Mouse (Mus musculus) limb, embryonic 10.5 days (tissue): ENCODE measurements around the gene Thumpd2. TPM values are rescaled to one million over a fixed set of nuclear protein-coding genes. Genes with fewer than 3 reads are reported as not detected.
A peak's percentile ranks its signal among the peaks of the same experiment; 100 is the strongest.

ENCODE experiments used
- DNase-seq: peaks from one replicate; pipeline ENCODE4 v3.0.0-alpha.2; 2017; ENCODE audit warnings: low spot score
- H3K27ac ChIP-seq: fragments of 300-500 bp; sonication (generic); 2 replicates; pipeline ENCODE4 v1.5.1; 2016; ENCODE audit warnings: mild to moderate bottlenecking
- H3K27me3 ChIP-seq: fragments of 300-500 bp; sonication (generic); 2 replicates; pipeline ENCODE4 v1.6.1; 2016; ENCODE audit warnings: low read depth, mild to moderate bottlenecking; ENCODE audit not compliant: poor library complexity, severe bottlenecking
- H3K36me3 ChIP-seq: fragments of 300-500 bp; sonication (generic); 2 replicates; pipeline ENCODE4 v1.6.1; 2016; ENCODE audit warnings: mild to moderate bottlenecking, moderate library complexity
- H3K4me1 ChIP-seq: fragments of 300-500 bp; sonication (generic); 2 replicates; pipeline ENCODE4 v1.6.1; 2016
- H3K4me3 ChIP-seq: fragments of 300-500 bp; sonication (generic); 2 replicates; pipeline ENCODE4 v1.5.1; 2016; ENCODE audit warnings: mild to moderate bottlenecking, moderate library complexity
- H3K9me3 ChIP-seq: fragments of 300-500 bp; sonication (generic); replicated peaks from 2 replicates; pipeline ENCODE4 v1.6.1; 2016; ENCODE audit warnings: mild to moderate bottlenecking
- WGBS: fragments of 180-500 bp; shearing (Covaris S2); methylation state at CpG from one replicate; pipeline ENCODE4 v1.1.7; 2016; 5-methylcytosine and 5-hydroxymethylcytosine counted together
- polyA plus RNA-seq: library from polyadenylated mRNA; unstranded; fragments of >200 nt; fragmentation: Nextera tagmentation; extraction: Ambion mirVana; gene quantifications from 2 replicates; pipeline ENCODE4 v1.2.1, GENCODE M21; 2016

Gene Thumpd2
- polyA plus RNA-seq, 1 experiment from 2014 or later, result 15.3 TPM

DNA sequence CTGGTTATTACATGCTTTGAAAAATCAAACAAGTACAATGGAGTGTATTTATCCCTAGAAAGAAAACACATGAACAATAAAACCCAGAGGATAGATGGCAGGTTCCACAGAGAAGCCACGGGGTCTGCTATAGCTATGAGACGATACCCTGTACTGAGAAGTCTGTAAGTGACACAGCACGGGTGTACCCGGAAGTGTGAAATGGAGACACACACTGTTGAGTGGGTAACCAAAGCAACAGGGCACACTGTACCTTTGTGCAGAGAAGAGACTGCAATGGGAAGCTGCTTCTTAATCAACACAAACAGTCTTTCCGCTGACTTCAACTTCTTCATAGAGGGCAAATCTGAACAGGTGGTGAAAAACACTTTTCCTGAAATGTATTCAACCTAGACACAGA is 9.4 kb downstream of the Thumpd2 start:
- no peak overlapping the region for H3K27ac ChIP-seq
- H3K9me3 ChIP-seq, result no peaks in the 10 kb centered on the region
- no peak overlapping the region for H3K4me3 ChIP-seq
- peaks cover 44% of the 10 kb centered on the region for H3K36me3 ChIP-seq
- no peak for DNase-seq
- no peaks in the 10 kb centered on the region for H3K4me1 ChIP-seq
- H3K27me3 ChIP-seq, result no peaks in the 10 kb centered on the region
- 90% methylated on average over 5 of the region's 5 CpGs for WGBS

DNA sequence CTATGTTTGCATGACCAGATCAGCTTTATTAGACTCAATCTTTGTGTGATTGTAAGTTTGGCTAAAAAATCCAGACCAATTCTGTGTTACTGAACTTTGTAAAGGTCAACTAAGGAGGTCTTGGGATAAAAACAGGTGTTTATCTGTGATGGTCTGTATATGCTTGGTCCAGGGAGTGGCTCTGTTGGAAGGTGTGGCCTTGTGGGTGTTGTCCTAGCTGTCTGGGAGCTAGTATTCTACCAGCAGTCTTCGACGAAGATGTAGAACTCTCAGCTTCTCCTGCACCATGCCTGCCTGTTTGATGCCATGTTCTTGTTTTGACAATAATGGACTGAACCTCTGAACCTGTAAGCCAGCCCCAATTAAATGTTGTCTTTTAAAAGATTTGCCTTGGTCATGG is 11.6 kb downstream of the Thumpd2 start:
- no peaks in the 10 kb centered on the region for H3K27me3 ChIP-seq
- WGBS, result 95% methylated on average over 2 of the region's 2 CpGs
- H3K27ac ChIP-seq, result no peak overlapping the region
- H3K9me3 ChIP-seq, result no peaks in the 10 kb centered on the region
- DNase-seq, result no peak
- peaks cover 56% of the 10 kb centered on the region for H3K36me3 ChIP-seq
- H3K4me3 ChIP-seq, result no peak overlapping the region
- peaks cover 4% of the 10 kb centered on the region for H3K4me1 ChIP-seq

DNA sequence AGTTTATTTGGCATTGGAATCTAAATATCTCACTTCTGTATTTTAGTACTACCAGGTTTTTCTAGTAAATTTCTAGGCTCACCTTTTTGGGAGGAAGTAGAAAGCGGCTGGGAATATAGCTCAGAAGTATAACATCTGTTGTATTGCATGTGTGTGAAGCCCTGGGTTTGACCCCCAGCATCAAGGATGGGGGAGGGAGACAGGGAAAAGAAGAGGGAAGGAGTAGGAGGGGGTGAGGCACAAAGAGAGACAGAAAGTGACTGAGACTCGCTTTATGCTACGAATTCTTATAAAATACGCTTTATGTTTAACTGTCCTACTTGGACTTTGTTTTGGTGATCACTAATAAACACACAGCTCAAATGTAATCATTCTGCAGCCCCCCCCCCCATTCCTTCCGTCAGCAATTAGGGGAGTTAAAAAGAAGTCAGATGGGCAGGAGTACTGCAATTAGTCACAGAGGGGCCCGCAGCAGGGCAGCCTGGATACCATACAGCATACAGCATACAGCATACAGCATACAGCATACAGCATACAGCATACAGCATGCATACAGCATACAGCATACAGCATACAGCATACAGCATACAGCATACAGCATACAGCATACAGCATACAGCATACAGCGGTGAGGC is 16.8 kb downstream of the Thumpd2 start:
- Histone ChIP-seq H3K4me3 (no peak overlapping the region), H3K36me3 (peaks cover 65% of the 10 kb centered on the region), H3K4me1 (peaks cover 8% of the 10 kb centered on the region), H3K27ac (no peak overlapping the region), H3K27me3 (no peaks in the 10 kb centered on the region), H3K9me3 (no peaks in the 10 kb centered on the region)
- DNase-seq, result no peak
- WGBS, result 73% methylated on average over 7 of the region's 7 CpGs

GRCm38 (mm10) chr17:81045525-81046150 is 19.2 kb downstream of the Thumpd2 start:
- Histone ChIP-seq H3K27me3 (no peaks in the 10 kb centered on the region), H3K27ac (no peak overlapping the region), H3K4me3 (no peak overlapping the region), H3K36me3 (peaks cover 62% of the 10 kb centered on the region), H3K4me1 (peaks cover 8% of the 10 kb centered on the region), H3K9me3 (no peaks in the 10 kb centered on the region)
- DNase-seq, result no peak
- WGBS, result 93% methylated on average over 9 of the region's 9 CpGs

DNA sequence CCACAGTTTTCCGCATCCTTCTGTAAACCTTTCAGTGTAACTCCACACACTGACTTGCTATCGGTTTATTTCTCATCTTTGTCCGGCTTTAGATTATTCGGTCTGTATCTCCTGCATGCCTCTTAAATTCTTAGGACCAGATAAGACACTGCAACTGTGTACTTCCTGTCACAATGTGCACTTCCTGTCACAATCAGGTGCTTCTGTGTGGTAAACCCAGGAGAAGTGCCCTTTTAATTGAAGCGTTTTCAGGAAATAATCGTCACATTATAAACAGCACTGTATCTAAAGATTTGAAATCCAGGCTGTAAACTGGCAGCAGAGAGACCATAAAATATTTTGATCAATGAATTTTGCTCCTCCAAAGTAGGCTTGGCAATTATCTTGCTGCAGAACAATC is 19.8 kb downstream of the Thumpd2 start:
- WGBS, result 97% methylated on average over 6 of the region's 6 CpGs
- H3K4me3 ChIP-seq, result no peak overlapping the region
- H3K27me3 ChIP-seq, result no peaks in the 10 kb centered on the region
- H3K4me1 ChIP-seq, result peaks cover 8% of the 10 kb centered on the region
- H3K9me3 ChIP-seq, result no peaks in the 10 kb centered on the region
- peaks cover 62% of the 10 kb centered on the region for H3K36me3 ChIP-seq
- no peak for DNase-seq
- H3K27ac ChIP-seq, result no peak overlapping the region

DNA sequence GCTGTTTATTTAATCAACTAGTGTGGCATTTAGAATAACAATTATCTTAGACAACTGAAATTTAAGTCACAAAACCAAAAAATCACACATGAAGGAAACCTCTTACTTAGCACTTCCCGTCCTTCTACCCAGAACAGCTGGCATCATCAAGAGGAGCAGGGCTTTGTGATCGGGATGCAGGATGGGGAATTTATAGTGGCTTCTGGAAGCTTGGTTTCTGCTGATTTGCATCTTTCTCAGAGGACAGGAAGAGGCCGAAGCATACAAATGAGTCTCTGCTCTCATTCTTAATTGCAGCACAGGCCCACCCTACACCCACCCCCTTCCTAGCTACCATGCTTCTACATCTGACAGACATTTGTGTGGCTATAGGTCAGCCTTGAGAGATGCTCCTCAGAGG is 20.5 kb downstream of the Thumpd2 start:
- no peak for DNase-seq
- Histone ChIP-seq H3K27me3 (no peaks in the 10 kb centered on the region), H3K27ac (no peak overlapping the region), H3K4me1 (peaks cover 8% of the 10 kb centered on the region), H3K9me3 (no peaks in the 10 kb centered on the region), H3K36me3 (peaks cover 64% of the 10 kb centered on the region), H3K4me3 (no peak overlapping the region)
- WGBS, result 89% methylated on average over 3 of the region's 3 CpGs

DNA sequence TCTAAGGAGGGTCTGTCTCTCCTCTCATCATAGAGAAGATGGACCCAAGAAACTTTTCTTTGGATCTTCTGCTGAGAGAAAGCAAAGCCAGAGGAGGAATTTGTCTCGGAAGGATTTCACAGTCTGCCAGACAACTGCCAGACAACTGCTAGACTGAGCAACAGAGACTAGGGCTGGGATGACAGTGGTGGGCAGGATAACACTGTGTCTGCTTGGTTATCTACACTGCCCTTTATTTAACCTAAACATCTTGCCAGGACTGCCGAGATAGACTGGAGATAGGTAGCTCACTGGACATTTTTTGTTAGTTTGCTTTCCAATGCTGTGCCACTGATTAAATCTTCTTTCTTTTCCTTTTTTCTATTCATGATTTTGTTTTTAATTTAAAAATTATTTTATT is 23.2 kb downstream of the Thumpd2 start:
- Histone ChIP-seq H3K4me3 (no peak overlapping the region), H3K36me3 (peaks cover 73% of the 10 kb centered on the region), H3K27ac (no peak overlapping the region), H3K27me3 (no peaks in the 10 kb centered on the region), H3K4me1 (no peaks in the 10 kb centered on the region), H3K9me3 (no peaks in the 10 kb centered on the region)
- WGBS, result 93% methylated on average over 2 of the region's 2 CpGs
- no peak for DNase-seq

DNA sequence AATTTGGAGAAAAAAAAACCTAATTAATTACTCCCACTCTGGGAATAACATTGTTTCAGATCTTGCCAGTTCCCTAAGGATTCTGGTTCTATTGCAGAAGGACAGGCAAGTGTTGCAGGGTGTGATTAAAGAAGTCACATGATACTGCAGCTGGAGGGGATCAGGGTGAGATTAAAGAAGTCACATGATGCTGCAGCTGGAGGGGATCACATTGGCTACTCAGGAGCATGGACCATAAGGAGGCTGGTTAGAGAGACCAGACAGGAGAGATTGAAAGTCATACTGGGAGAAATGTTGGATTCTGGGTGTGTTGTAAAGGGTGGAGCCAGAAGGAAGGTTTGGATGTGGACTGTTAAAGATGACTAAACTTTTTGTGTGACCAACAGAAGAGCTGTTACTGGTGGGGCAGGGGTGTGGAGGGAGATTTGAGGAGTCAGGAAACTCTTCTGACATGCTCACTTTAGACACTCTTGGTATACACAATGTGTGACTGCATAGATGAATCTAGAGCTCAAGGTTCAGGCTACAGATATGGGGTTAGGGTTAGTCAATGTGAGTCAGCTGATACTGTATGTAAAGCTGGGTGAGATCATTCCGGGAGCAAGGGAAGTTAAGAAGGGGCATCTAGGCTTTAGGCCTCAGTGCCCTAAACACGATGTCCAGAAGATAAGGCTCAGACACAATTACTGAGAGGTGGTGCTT is 26.0 kb downstream of the Thumpd2 start:
- Histone ChIP-seq H3K4me1 (no peaks in the 10 kb centered on the region), H3K27ac (no peak overlapping the region), H3K9me3 (no peaks in the 10 kb centered on the region), H3K36me3 (peaks cover 81% of the 10 kb centered on the region), H3K27me3 (no peaks in the 10 kb centered on the region), H3K4me3 (no peak overlapping the region)
- WGBS, result 94% methylated on average over 2 of the region's 2 CpGs
- DNase-seq, result no peak

GRCm38 (mm10) chr17:81035354-81035753 is 29.5 kb downstream of the Thumpd2 start:
- Histone ChIP-seq H3K27ac (no peak overlapping the region), H3K4me3 (no peak overlapping the region), H3K4me1 (peaks cover 3% of the 10 kb centered on the region; the same call in 1 of the 2 replicates), H3K36me3 (peaks cover 70% of the 10 kb centered on the region), H3K27me3 (no peaks in the 10 kb centered on the region), H3K9me3 (no peaks in the 10 kb centered on the region)
- no peak for DNase-seq
- WGBS, result 84% methylated on average over 5 of the region's 5 CpGs

- Histone ChIP-seq H3K4me3 (no peak overlapping the region), H3K9me3 (no peaks in the 10 kb centered on the region), H3K4me1 (peaks cover 3% of the 10 kb centered on the region; the same call in 1 of the 2 replicates), H3K27me3 (no peaks in the 10 kb centered on the region), H3K36me3 (peaks cover 66% of the 10 kb centered on the region), H3K27ac (no peak overlapping the region)
- WGBS, result 83% methylated on average over 2 of the region's 2 CpGs
- no peak for DNase-seq
Measured at GRCm38 (mm10) chr17:81032957-81033356, 31.9 kb downstream of the Thumpd2 start.

- Histone ChIP-seq H3K27ac (no peak overlapping the region), H3K36me3 (peaks cover 65% of the 10 kb centered on the region)
- whole genome bisulfite sequencing, result 97% methylated on average over 3 of the region's 3 CpGs
Measured at GRCm38 (mm10) chr17:81031830-81032442, 32.9 kb downstream of the Thumpd2 start.

DNA sequence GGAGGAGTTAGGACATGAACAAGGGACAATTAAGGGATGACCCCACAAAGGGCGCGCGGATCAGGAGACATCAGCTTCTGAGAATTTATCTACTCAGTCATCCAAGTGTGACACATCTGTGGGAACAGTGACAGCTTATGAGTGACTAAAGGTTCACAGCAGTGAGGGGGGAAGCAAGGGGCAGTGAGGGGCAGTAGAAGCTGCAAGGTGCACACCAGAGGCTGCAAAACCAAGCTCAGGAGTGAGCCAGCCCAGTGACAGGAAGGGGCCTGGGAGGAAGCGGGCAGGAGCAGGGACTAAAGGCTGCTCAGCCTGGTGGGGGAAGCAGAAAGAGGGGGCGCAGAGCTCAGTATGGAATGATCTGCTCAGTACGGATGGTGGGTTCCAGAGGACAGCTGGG is 37.6 kb downstream of the Thumpd2 start:
- Histone ChIP-seq H3K4me1 (no peaks in the 10 kb centered on the region), H3K4me3 (no peak overlapping the region), H3K36me3 (peaks cover 74% of the 10 kb centered on the region), H3K27me3 (no peaks in the 10 kb centered on the region), H3K9me3 (no peaks in the 10 kb centered on the region), H3K27ac (no peak overlapping the region)
- DNase-seq, result no peak
- 93% methylated on average over 6 of the region's 6 CpGs for WGBS

More at GRCm38 (mm10) chr17:81031830-81032442, 32.9 kb downstream of the Thumpd2 start:
- Histone ChIP-seq H3K27me3 (no peaks in the 10 kb centered on the region), H3K9me3 (no peaks in the 10 kb centered on the region), H3K4me1 (peaks cover 3% of the 10 kb centered on the region; the same call in 1 of the 2 replicates), H3K4me3 (no peak overlapping the region)
- no peak for DNase-seq

DNA sequence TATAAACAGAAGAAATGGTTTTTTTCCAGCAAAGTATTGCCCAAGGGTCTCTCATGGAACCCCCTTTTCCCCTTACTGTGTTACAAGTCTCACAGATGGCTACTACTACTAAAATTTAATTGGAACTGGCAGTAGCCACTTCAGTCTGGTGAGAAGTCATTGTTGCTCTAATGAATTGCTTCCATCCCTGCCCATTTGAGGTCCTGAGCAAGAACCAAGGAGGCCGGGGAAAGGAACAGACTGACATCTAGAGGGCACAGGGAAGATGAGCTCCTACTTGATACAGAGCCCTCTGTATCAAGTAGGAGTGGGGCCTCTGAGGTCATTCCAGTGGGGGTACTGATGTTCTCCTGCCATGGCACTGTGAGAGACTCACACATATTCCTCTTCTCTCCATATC is 47.8 kb downstream of the Thumpd2 start:
- Histone ChIP-seq H3K9me3 (no peaks in the 10 kb centered on the region), H3K4me3 (no peak overlapping the region), H3K27ac (peak overlapping the region; percentile 39; the same call in 1 of the 2 replicates), H3K4me1 (peaks cover 24% of the 10 kb centered on the region), H3K27me3 (no peaks in the 10 kb centered on the region), H3K36me3 (no peaks in the 10 kb centered on the region)
- 57% methylated on average over 1 of the region's 1 CpGs for WGBS
- DNase-seq, result no peak
